Mouse (Mus musculus): ENCODE data around the gene Gse1.

GRCm38 (mm10) chr8:120538397-120539240 is 310.4 kb downstream of the Gse1 start:
- TF ChIP-seq CHD2 (IDR thresholded peaks at IDR 0.05; ENCODE audit: low read depth, low read length), result no peak
- no peak for TF ChIP-seq ZC3H11A (IDR thresholded peaks at IDR 0.05; ENCODE audit: borderline replicate concordance, low read depth, low read length)
- TF ChIP-seq ZNF384 (IDR thresholded peaks at IDR 0.05; ENCODE audit: low read depth, low read length), result no peak
- no peak for TF ChIP-seq HCFC1 (IDR thresholded peaks at IDR 0.05; ENCODE audit: borderline replicate concordance, insufficient read depth, low read length)
- no peak for TF ChIP-seq MAFK (IDR thresholded peaks at IDR 0.05; ENCODE audit: insufficient read depth, low read depth, low read length)
